Mouse (Mus musculus): ENCODE results near the gene Aspn.
"Not testable (repeated sequence)": the region's sequence is repeated elsewhere in the genome, so short reads cannot be mapped to it uniquely, and the experiment has no call there.

Gene Aspn

DNA sequence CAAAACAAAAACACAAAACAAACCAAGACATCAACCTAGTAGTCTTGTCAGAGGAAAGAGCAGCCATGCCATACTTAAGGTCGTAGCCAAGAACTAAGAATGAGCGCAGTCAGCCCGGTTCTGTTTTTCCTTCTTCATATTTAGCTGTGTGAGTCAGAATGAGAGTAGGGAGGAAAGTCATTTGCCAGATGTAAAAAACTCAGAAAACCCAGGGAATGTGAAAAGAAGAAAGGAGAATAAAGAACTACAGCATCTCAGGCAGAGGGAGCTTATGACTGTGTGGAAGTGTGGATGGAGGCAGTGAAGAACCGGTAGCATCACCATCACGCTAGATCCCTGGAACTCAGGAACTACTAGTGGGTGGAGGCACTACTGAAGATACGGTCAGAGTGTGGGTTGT is 41.8 kb downstream of the Aspn start:
- DNase-seq: no peak

DNA sequence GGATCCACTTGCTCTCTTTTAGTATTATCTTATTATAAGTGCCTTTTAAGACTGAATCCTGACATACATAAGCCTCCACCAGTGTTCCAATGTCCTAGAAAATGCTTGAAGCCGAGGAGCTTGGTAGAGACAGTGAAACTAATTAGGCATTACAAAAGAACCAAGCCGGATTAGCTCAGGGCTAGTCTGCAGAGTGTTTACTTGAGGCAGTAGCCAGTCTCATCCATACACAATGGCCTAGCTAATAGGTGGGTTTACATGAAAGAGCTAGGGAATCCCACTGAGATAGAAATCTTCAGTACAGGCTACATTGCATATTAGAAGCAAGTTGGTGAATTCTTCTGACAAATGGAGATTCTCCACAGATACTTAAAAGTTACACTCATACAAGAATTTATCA is 58.3 kb downstream of the Aspn start:
- not testable (repeated sequence) for DNase-seq

DNA sequence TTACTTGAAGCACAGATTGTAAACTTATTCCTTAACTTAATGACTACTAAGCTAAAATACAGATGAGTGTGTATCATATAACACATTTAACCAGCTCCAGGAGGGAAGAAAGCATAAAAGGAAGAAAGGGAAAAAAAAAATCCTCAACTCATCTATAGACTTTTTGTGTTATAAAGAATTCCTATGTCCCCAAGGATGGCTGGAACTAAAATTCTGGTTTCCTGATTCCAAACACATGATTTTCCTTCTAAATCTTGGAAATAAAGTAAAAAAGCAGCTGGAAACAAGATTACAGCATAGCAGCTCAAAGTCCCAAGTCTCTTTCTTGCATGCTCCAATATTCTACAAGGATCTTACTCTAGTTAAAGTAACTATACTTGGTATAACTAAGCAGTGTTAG is 59.4 kb downstream of the Aspn start:
- DNase-seq: no peak

DNA sequence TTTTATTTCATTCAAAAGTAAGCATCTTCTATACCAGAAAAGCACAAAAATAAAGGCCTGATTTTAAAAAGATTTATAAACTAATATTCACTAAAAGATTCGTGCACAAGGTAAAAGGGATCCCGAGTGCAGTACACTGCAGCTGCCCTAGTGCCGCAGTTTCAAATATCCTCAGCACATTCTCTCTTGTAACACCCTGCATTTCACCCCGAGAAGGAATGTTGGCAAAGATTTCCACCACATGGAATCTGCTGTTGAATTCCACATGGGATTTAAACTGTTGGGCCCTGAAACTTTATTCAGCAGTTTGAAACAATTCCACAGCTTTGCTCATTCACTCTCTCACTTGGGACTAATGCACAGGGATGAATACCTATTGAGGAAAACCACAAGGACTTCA is 63.5 kb downstream of the Aspn start, which contains the start of gene Ogn:
TSS of gene Ogn (plus strand) at position 333 of the 400 bp plus-strand sequence.
- DNase-seq: no peak

DNA sequence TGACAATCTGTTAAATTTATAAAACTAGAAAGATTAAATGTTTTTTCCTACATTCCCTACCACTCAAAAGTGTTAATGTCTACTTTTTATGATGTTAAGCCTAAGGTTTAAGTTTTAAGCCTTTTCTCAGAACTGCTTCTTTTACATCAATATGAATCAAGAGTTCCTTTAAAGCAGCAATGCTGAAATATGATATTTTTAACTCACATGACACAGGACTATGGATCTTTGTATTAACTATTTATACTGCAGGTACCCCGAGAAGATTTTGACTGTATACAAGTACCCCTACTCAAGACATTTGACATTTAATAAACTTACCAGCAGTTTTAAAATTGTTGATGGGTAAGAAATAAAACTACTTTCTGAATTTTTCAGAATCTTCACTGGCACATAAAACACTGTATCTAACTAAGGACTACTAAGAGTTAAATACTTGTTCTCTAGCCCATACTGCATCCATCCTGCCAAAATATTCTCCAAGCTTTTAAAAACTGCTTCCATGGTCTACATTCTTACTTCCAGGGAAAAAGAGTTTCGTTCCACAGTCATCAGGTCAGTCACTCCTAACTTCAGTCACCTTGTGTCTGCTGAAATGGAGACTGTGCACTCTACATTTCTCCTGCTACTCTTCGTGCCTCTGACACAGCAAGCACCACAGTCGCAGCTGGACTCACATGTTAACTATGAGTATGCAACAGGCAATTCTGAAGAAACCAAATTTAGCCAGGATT is 64.5 kb downstream of the Aspn start:
- DNase-seq: no peak

DNA sequence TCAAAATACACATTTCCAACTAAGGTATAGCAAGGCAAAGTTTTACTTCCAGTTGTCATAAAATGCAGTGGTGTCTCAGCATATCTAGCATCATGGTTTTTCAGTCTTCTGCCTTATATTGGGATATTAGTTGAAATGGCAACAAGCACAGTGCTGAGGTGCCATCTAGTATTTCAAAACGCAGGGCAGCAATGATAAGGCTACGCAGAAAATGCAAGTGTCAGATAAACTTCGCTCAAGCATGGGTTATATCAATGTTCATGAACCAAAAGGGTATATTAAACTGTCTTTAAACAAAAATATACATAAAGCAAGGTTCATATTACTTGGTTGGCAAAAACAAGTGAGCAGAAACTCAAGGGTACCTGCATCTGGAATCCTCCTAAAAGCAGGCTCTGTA is 72.8 kb downstream of the Aspn start:
- DNase-seq: no peak
